Mouse (Mus musculus) liver, adult 2 months (tissue): Measurements from ENCODE around the gene Fanci. TPM values are rescaled to one million over a fixed set of nuclear protein-coding genes. Genes with fewer than 3 reads are reported as not detected.

Experiments used
- DNase-seq: peaks from one replicate; pipeline ENCODE4 v3.0.0-alpha.2; 2011; ENCODE audit warnings: low read depth, low spot score; ENCODE audit errors: extremely low read depth
- H3K27ac ChIP-seq: fragments of 200-500 bp; replicated peaks from 2 replicates; pipeline ENCODE4 v1.5.1; 2012; ENCODE audit warnings: low read depth, mild to moderate bottlenecking, control low read depth, inconsistent platforms, low read length; ENCODE audit not compliant: insufficient read depth
- H3K27me3 ChIP-seq: fragments of 200-500 bp; 2 replicates; pipeline ENCODE4 v1.6.1; 2012; ENCODE audit warnings: mild to moderate bottlenecking, moderate library complexity, low read length, inconsistent platforms; ENCODE audit not compliant: control insufficient read depth, insufficient read depth
- H3K36me3 ChIP-seq: fragments of 200-500 bp; 2 replicates; pipeline ENCODE4 v1.6.1; 2012; ENCODE audit warnings: low read length, inconsistent platforms; ENCODE audit not compliant: control insufficient read depth, insufficient read depth
- H3K4me1 ChIP-seq: fragments of 200-500 bp; 2 replicates; pipeline ENCODE4 v1.6.1; 2011; ENCODE audit warnings: low read length; ENCODE audit not compliant: control insufficient read depth, insufficient read depth
- H3K4me3 ChIP-seq: fragments of 200-500 bp; 2 replicates; pipeline ENCODE4 v1.5.1; 2011; ENCODE audit warnings: low read depth, mild to moderate bottlenecking, control low read depth, low read length, moderate library complexity; ENCODE audit not compliant: insufficient read depth
- H3K79me2 ChIP-seq: fragments of 200-500 bp; 2 replicates; pipeline ENCODE4 v1.6.1; 2012; ENCODE audit warnings: inconsistent platforms, mild to moderate bottlenecking, low read length, moderate library complexity; ENCODE audit not compliant: control insufficient read depth, insufficient read depth
- H3K9ac ChIP-seq: fragments of 200-500 bp; 2 replicates; pipeline ENCODE4 v1.6.1; 2012; ENCODE audit warnings: low read depth, mild to moderate bottlenecking, control low read depth, inconsistent platforms, low read length
- CTCF ChIP-seq: fragments of 200-500 bp; IDR thresholded peaks from 2 replicates; pipeline ENCODE4 v1.5.1; 2011; ENCODE audit warnings: low read depth, low read length, control low read depth
- POLR2A ChIP-seq: fragments of 200-500 bp; IDR thresholded peaks from 2 replicates; pipeline ENCODE4 v1.6.1; 2011; ENCODE audit warnings: low read length, control low read depth; ENCODE audit not compliant: insufficient read depth; ENCODE audit errors: extremely low read depth
- WGBS: fragments of 180-500 bp; shearing (Covaris S2); methylation state at CpG from one replicate; pipeline ENCODE4 v1.1.7; 2018; 5-methylcytosine and 5-hydroxymethylcytosine counted together
- polyA plus RNA-seq: library from polyadenylated mRNA; depleted of rRNA; stranded (reverse); fragments of >200 nt; gene quantifications from 2 replicates; pipeline ENCODE4 v1.2.3, GENCODE M21; 2012
- total RNA-seq: library from RNA; depleted of rRNA; stranded (reverse); fragments of >200 nt; gene quantifications from 2 replicates; pipeline ENCODE4 v1.2.3, GENCODE M21; 2014

Fanci gene
- total and polyA plus RNA-seq, 2 experiments = 0.02 to 0.18 TPM

- H3K9ac ChIP-seq = no peak overlapping the region
- no peak overlapping the region for H3K4me3 ChIP-seq
- no peak for TF ChIP-seq POLR2A
- TF ChIP-seq CTCF = peak; percentile 70
- no peaks in the 10 kb centered on the region for H3K4me1 ChIP-seq
- no peaks in the 10 kb centered on the region for H3K27me3 ChIP-seq
- peak; percentile 65 for DNase-seq
- no peak overlapping the region for H3K27ac ChIP-seq
- peaks cover 10% of the 10 kb centered on the region for H3K36me3 ChIP-seq
- H3K79me2 ChIP-seq = no peaks in the 10 kb centered on the region
- 52% methylated on average over 12 of the region's 12 CpGs for WGBS
Observed at GRCm38 (mm10) chr7:79349738-79350386, 41.9 kb upstream of the Fanci start.

- H3K36me3 ChIP-seq = peaks cover 20% of the 10 kb centered on the region; the same call in 1 of the 2 replicates
- no peaks in the 10 kb centered on the region for H3K4me1 ChIP-seq
- no peak for DNase-seq
- TF ChIP-seq CTCF (no peak), POLR2A (no peak)
- H3K4me3 ChIP-seq = no peak overlapping the region
- no peaks in the 10 kb centered on the region for H3K27me3 ChIP-seq
- no peaks in the 10 kb centered on the region for H3K79me2 ChIP-seq
- H3K9ac ChIP-seq = no peak overlapping the region
- H3K27ac ChIP-seq = no peak overlapping the region
- WGBS = 70% methylated on average over 15 of the region's 15 CpGs
Observed at GRCm38 (mm10) chr7:79358350-79359182, 33.2 kb upstream of the Fanci start.

- peaks cover 16% of the 10 kb centered on the region; the same call in 1 of the 2 replicates for H3K36me3 ChIP-seq
- H3K79me2 ChIP-seq = no peaks in the 10 kb centered on the region
- no peak for DNase-seq
- H3K4me1 ChIP-seq = no peaks in the 10 kb centered on the region
- 87% methylated on average over 3 of the region's 3 CpGs for WGBS
- TF ChIP-seq CTCF (no peak), POLR2A (no peak)
- no peak overlapping the region for H3K4me3 ChIP-seq
- no peak overlapping the region for H3K9ac ChIP-seq
- H3K27ac ChIP-seq = no peak overlapping the region
- no peaks in the 10 kb centered on the region for H3K27me3 ChIP-seq
Observed at GRCm38 (mm10) chr7:79359183-79359435, 32.6 kb upstream of the Fanci start.

GRCm38 (mm10) chr7:79360056-79360455 lies 31.7 kb upstream of the Fanci start:
- no peaks in the 10 kb centered on the region for H3K27me3 ChIP-seq
- 95% methylated on average over 11 of the region's 11 CpGs for WGBS
- no peaks in the 10 kb centered on the region for H3K4me1 ChIP-seq
- no peak overlapping the region for H3K27ac ChIP-seq
- H3K9ac ChIP-seq = no peak overlapping the region
- DNase-seq = no peak
- no peaks in the 10 kb centered on the region for H3K79me2 ChIP-seq
- no peak for TF ChIP-seq CTCF
- no peak for TF ChIP-seq POLR2A
- H3K36me3 ChIP-seq = peaks cover 14% of the 10 kb centered on the region; the same call in 1 of the 2 replicates
- H3K4me3 ChIP-seq = no peak overlapping the region

- no peak overlapping the region for H3K4me3 ChIP-seq
- TF ChIP-seq POLR2A = no peak
- no peak for TF ChIP-seq CTCF
- DNase-seq = no peak
- H3K79me2 ChIP-seq = no peaks in the 10 kb centered on the region
- no peaks in the 10 kb centered on the region for H3K27me3 ChIP-seq
- H3K9ac ChIP-seq = no peak overlapping the region
- peaks cover 13% of the 10 kb centered on the region; the same call in 1 of the 2 replicates for H3K36me3 ChIP-seq
- H3K4me1 ChIP-seq = no peaks in the 10 kb centered on the region
- 88% methylated on average over 8 of the region's 8 CpGs for WGBS
- H3K27ac ChIP-seq = no peak overlapping the region
Observed at GRCm38 (mm10) chr7:79362208-79362607, 29.5 kb upstream of the Fanci start.

- 84% methylated on average over 7 of the region's 7 CpGs for WGBS
- no peaks in the 10 kb centered on the region for H3K4me1 ChIP-seq
- no peaks in the 10 kb centered on the region for H3K27me3 ChIP-seq
- H3K79me2 ChIP-seq = no peaks in the 10 kb centered on the region
- no peak overlapping the region for H3K9ac ChIP-seq
- no peak overlapping the region for H3K27ac ChIP-seq
- TF ChIP-seq POLR2A = no peak
- TF ChIP-seq CTCF = no peak
- H3K36me3 ChIP-seq = peaks cover 13% of the 10 kb centered on the region; the same call in 1 of the 2 replicates
- no peak overlapping the region for H3K4me3 ChIP-seq
- no peak for DNase-seq
Observed at GRCm38 (mm10) chr7:79362830-79363229, 28.9 kb upstream of the Fanci start.
